Mouse (Mus musculus): ENCODE data around the gene Aprt. TPM values are rescaled to one million over a fixed set of nuclear protein-coding genes. Genes with fewer than 3 reads are reported as not detected.

The Aprt gene
- polyA plus RNA-seq, 1 experiment from 2014 or later: 146 TPM

- H3K27ac ChIP-seq (replicated peaks; ENCODE audit: low read depth, low read length): no peak overlapping the region
- WGBS: 80% methylated on average over 9 of the region's 9 CpGs
- H3K4me2 ChIP-seq (ENCODE audit: low read length): no peak overlapping the region
- DNase-seq (no peak), ATAC-seq (ENCODE audit: low FRiP score, low TSS enrichment) (no peak)
- peaks cover 5% of the 10 kb centered on the region for H3K36me3 ChIP-seq (ENCODE audit: control insufficient read depth, insufficient read depth, low read length)
- no peaks in the 10 kb centered on the region for H3K9me3 ChIP-seq (ENCODE audit: control insufficient read depth, low read length)
- no peak overlapping the region for H3K4me3 ChIP-seq (replicated peaks; ENCODE audit: low read depth, low read length)
- peaks cover 7% of the 10 kb centered on the region; the same call in 1 of the 2 replicates for H3K4me1 ChIP-seq (ENCODE audit: control insufficient read depth, insufficient read depth, low read length)
- no peaks in the 10 kb centered on the region for H3K27me3 ChIP-seq (ENCODE audit: control insufficient read depth, insufficient read depth, low read length)
- H3K9ac ChIP-seq (replicated peaks; ENCODE audit: low read length): no peak overlapping the region
Measured at GRCm38 (mm10) chr8:122616181-122616905, 39.6 kb upstream of the Aprt start.

- peak; percentile 99 for DNase-seq
- H3K9me3 ChIP-seq (ENCODE audit: control insufficient read depth, low read length): no peaks in the 10 kb centered on the region
- WGBS: under 1% methylated on average over 49 of the region's 57 CpGs
- H3K36me3 ChIP-seq (ENCODE audit: control insufficient read depth, insufficient read depth, low read length): peaks cover 5% of the 10 kb centered on the region
- H3K4me1 ChIP-seq (ENCODE audit: control insufficient read depth, insufficient read depth, low read length): peaks cover 11% of the 10 kb centered on the region; the same call in 1 of the 2 replicates
- peak within 1 kb of the TSS; percentile 87 for H3K4me2 ChIP-seq (ENCODE audit: low read length)
- ATAC-seq (ENCODE audit: low FRiP score, low TSS enrichment): peak; percentile 98
- H3K27ac ChIP-seq (replicated peaks; ENCODE audit: low read depth, low read length): peak within 1 kb of the TSS; percentile 88
- H3K27me3 ChIP-seq (ENCODE audit: control insufficient read depth, insufficient read depth, low read length): no peaks in the 10 kb centered on the region
- H3K9ac ChIP-seq (replicated peaks; ENCODE audit: low read length): peak within 1 kb of the TSS; percentile 80
- H3K4me3 ChIP-seq (replicated peaks; ENCODE audit: low read depth, low read length): peak within 1 kb of the TSS; percentile 63
Measured at GRCm38 (mm10) chr8:122611295-122612133, 34.8 kb upstream of the Aprt start, which contains the start of the genes Galns and Trappc2l. Gene Galns (minus strand): TSS chr8:122611463. Gene Trappc2l (plus strand): TSS chr8:122611640.

GRCm38 (mm10) chr8:122610612-122611277, 34.0 kb upstream of the Aprt start:
- Histone ChIP-seq H3K36me3 (ENCODE audit: control insufficient read depth, insufficient read depth, low read length) (peaks cover 5% of the 10 kb centered on the region), H3K4me3 (replicated peaks; ENCODE audit: low read depth, low read length) (peak overlapping the region; percentile 63), H3K27me3 (ENCODE audit: control insufficient read depth, insufficient read depth, low read length) (no peaks in the 10 kb centered on the region), H3K4me2 (ENCODE audit: low read length) (peak overlapping the region; percentile 87), H3K9ac (replicated peaks; ENCODE audit: low read length) (peak overlapping the region; percentile 54), H3K9me3 (ENCODE audit: control insufficient read depth, low read length) (no peaks in the 10 kb centered on the region), H3K4me1 (ENCODE audit: control insufficient read depth, insufficient read depth, low read length) (peaks cover 11% of the 10 kb centered on the region; the same call in 1 of the 2 replicates), H3K27ac (replicated peaks; ENCODE audit: low read depth, low read length) (peak overlapping the region; percentile 70)
- WGBS: under 1% methylated on average over 20 of the region's 20 CpGs
- DNase-seq (no peak), ATAC-seq (ENCODE audit: low FRiP score, low TSS enrichment) (0 out of 2 replicates have a peak, but pooled peaks have one; percentile 7)

- no peak overlapping the region for H3K4me3 ChIP-seq (replicated peaks; ENCODE audit: low read depth, low read length)
Measured at GRCm38 (mm10) chr8:122610209-122610608, 33.5 kb upstream of the Aprt start.

GRCm38 (mm10) chr8:122606810-122607209, 30.1 kb upstream of the Aprt start:
- no peak for DNase-seq
- no peak overlapping the region for H3K9ac ChIP-seq (replicated peaks; ENCODE audit: low read length)
- no peak overlapping the region for H3K4me2 ChIP-seq (ENCODE audit: low read length)
- H3K27ac ChIP-seq (replicated peaks; ENCODE audit: low read depth, low read length): no peak overlapping the region
- no peak overlapping the region for H3K4me3 ChIP-seq (replicated peaks; ENCODE audit: low read depth, low read length)
- H3K9me3 ChIP-seq (ENCODE audit: control insufficient read depth, low read length): no peaks in the 10 kb centered on the region
- peaks cover 3% of the 10 kb centered on the region; the same call in 1 of the 2 replicates for H3K4me1 ChIP-seq (ENCODE audit: control insufficient read depth, insufficient read depth, low read length)
- WGBS: 83% methylated on average over 11 of the region's 12 CpGs
- no peak for ATAC-seq (ENCODE audit: low FRiP score, low TSS enrichment)
- H3K27me3 ChIP-seq (ENCODE audit: control insufficient read depth, insufficient read depth, low read length): no peaks in the 10 kb centered on the region
- H3K36me3 ChIP-seq (ENCODE audit: control insufficient read depth, insufficient read depth, low read length): no peaks in the 10 kb centered on the region

More at GRCm38 (mm10) chr8:122610209-122610608, 33.5 kb upstream of the Aprt start:
- peaks cover 3% of the 10 kb centered on the region for H3K36me3 ChIP-seq (ENCODE audit: control insufficient read depth, insufficient read depth, low read length)
- H3K9me3 ChIP-seq (ENCODE audit: control insufficient read depth, low read length): no peaks in the 10 kb centered on the region
- peaks cover 11% of the 10 kb centered on the region; the same call in 1 of the 2 replicates for H3K4me1 ChIP-seq (ENCODE audit: control insufficient read depth, insufficient read depth, low read length)
- WGBS: 62% methylated on average over 4 of the region's 4 CpGs
- H3K27ac ChIP-seq (replicated peaks; ENCODE audit: low read depth, low read length): no peak overlapping the region
- peak overlapping the region; percentile 87; the same call in 1 of the 2 replicates for H3K4me2 ChIP-seq (ENCODE audit: low read length)
- no peak overlapping the region for H3K9ac ChIP-seq (replicated peaks; ENCODE audit: low read length)
- no peak for ATAC-seq (ENCODE audit: low FRiP score, low TSS enrichment)
- no peaks in the 10 kb centered on the region for H3K27me3 ChIP-seq (ENCODE audit: control insufficient read depth, insufficient read depth, low read length)
- no peak for DNase-seq

- H3K4me2 ChIP-seq (ENCODE audit: low read length): no peak overlapping the region
- no peak overlapping the region for H3K4me3 ChIP-seq (replicated peaks; ENCODE audit: low read depth, low read length)
- H3K36me3 ChIP-seq (ENCODE audit: control insufficient read depth, insufficient read depth, low read length): no peaks in the 10 kb centered on the region
- H3K4me1 ChIP-seq (ENCODE audit: control insufficient read depth, insufficient read depth, low read length): no peaks in the 10 kb centered on the region
- DNase-seq (no peak), ATAC-seq (ENCODE audit: low FRiP score, low TSS enrichment) (no peak)
- no peak overlapping the region for H3K27ac ChIP-seq (replicated peaks; ENCODE audit: low read depth, low read length)
- 86% methylated on average over 4 of the region's 4 CpGs for WGBS
- H3K27me3 ChIP-seq (ENCODE audit: control insufficient read depth, insufficient read depth, low read length): no peaks in the 10 kb centered on the region
- no peak overlapping the region for H3K9ac ChIP-seq (replicated peaks; ENCODE audit: low read length)
- H3K9me3 ChIP-seq (ENCODE audit: control insufficient read depth, low read length): no peaks in the 10 kb centered on the region
Measured at GRCm38 (mm10) chr8:122605367-122605766, 28.7 kb upstream of the Aprt start.

GRCm38 (mm10) chr8:122604640-122605039, 27.9 kb upstream of the Aprt start:
- H3K36me3 ChIP-seq (ENCODE audit: control insufficient read depth, insufficient read depth, low read length): no peaks in the 10 kb centered on the region
- no peak for ATAC-seq (ENCODE audit: low FRiP score, low TSS enrichment)

GRCm38 (mm10) chr8:122600666-122601065, 24.0 kb upstream of the Aprt start:
- no peak overlapping the region for H3K4me3 ChIP-seq (replicated peaks; ENCODE audit: low read depth, low read length)
- no peak overlapping the region for H3K27ac ChIP-seq (replicated peaks; ENCODE audit: low read depth, low read length)
- H3K9ac ChIP-seq (replicated peaks; ENCODE audit: low read length): no peak overlapping the region
- DNase-seq (no peak), ATAC-seq (ENCODE audit: low FRiP score, low TSS enrichment) (no peak)
- no peak overlapping the region for H3K4me2 ChIP-seq (ENCODE audit: low read length)
- no peaks in the 10 kb centered on the region for H3K36me3 ChIP-seq (ENCODE audit: control insufficient read depth, insufficient read depth, low read length)
- H3K27me3 ChIP-seq (ENCODE audit: control insufficient read depth, insufficient read depth, low read length): no peaks in the 10 kb centered on the region
- no peaks in the 10 kb centered on the region for H3K4me1 ChIP-seq (ENCODE audit: control insufficient read depth, insufficient read depth, low read length)
- 91% methylated on average over 9 of the region's 9 CpGs for WGBS
- no peaks in the 10 kb centered on the region for H3K9me3 ChIP-seq (ENCODE audit: control insufficient read depth, low read length)

More at GRCm38 (mm10) chr8:122604640-122605039, 27.9 kb upstream of the Aprt start:
- no peak for DNase-seq
- no peak overlapping the region for H3K4me2 ChIP-seq (ENCODE audit: low read length)
- H3K4me3 ChIP-seq (replicated peaks; ENCODE audit: low read depth, low read length): no peak overlapping the region
- no peaks in the 10 kb centered on the region for H3K4me1 ChIP-seq (ENCODE audit: control insufficient read depth, insufficient read depth, low read length)
- no peaks in the 10 kb centered on the region for H3K27me3 ChIP-seq (ENCODE audit: control insufficient read depth, insufficient read depth, low read length)
- no peaks in the 10 kb centered on the region for H3K9me3 ChIP-seq (ENCODE audit: control insufficient read depth, low read length)
- no peak overlapping the region for H3K9ac ChIP-seq (replicated peaks; ENCODE audit: low read length)
- 86% methylated on average over 1 of the region's 1 CpGs for WGBS
- H3K27ac ChIP-seq (replicated peaks; ENCODE audit: low read depth, low read length): no peak overlapping the region
